Mouse (Mus musculus) forebrain, embryonic 14.5 days (tissue): ENCODE measurements around the gene Abcc6. TPM values are rescaled to one million over a fixed set of nuclear protein-coding genes. Genes with fewer than 3 reads are reported as not detected.
"Not testable (repeated sequence)": the region's sequence is repeated elsewhere in the genome, so short reads cannot be mapped to it uniquely, and the experiment has no call there.

ENCODE experiments used
- ATAC-seq: fragments of 200-750 bp; cut with Nextera tagmentation; 2 replicates; pipeline ENCODE4 v1.8.0; 2017; ENCODE audit warnings: mild to moderate bottlenecking, moderate library complexity
- DNase-seq: peaks from one replicate; pipeline ENCODE4 v3.0.0-alpha.2; 2015; ENCODE audit warnings: low spot score
- H3K27ac ChIP-seq: fragments of 300-500 bp; sonication (generic); 2 replicates; pipeline ENCODE4 v1.5.1; 2014; ENCODE audit warnings: low read depth, mild to moderate bottlenecking, control low read depth, low read length, moderate library complexity
- H3K27me3 ChIP-seq: fragments of 300-500 bp; sonication (generic); replicated peaks from 2 replicates; pipeline ENCODE4 v1.6.1; 2014; ENCODE audit warnings: low read length, control low read depth, mixed read lengths; ENCODE audit not compliant: control insufficient read depth, insufficient read depth
- H3K36me3 ChIP-seq: fragments of 300-500 bp; sonication (generic); 2 replicates; pipeline ENCODE4 v1.6.1; 2014; ENCODE audit warnings: low read length, control low read depth; ENCODE audit not compliant: control insufficient read depth, insufficient read depth
- H3K4me1 ChIP-seq: fragments of 300-500 bp; sonication (generic); 2 replicates; pipeline ENCODE4 v1.6.1; 2014; ENCODE audit warnings: antibody characterized with exemption, low read length, control low read depth; ENCODE audit not compliant: control insufficient read depth, insufficient read depth
- H3K4me2 ChIP-seq: fragments of 300-500 bp; sonication (generic); 2 replicates; pipeline ENCODE4 v1.6.1; 2014; ENCODE audit warnings: mild to moderate bottlenecking, control low read depth, low read length
- H3K4me3 ChIP-seq: fragments of 300-500 bp; sonication (generic); 2 replicates; pipeline ENCODE4 v1.5.1; 2014; ENCODE audit warnings: low read depth, low read length, control low read depth
- H3K9ac ChIP-seq: fragments of 300-500 bp; sonication (generic); 2 replicates; pipeline ENCODE4 v1.6.1; 2014; ENCODE audit warnings: mild to moderate bottlenecking, low read length, control low read depth, moderate library complexity
- H3K9me3 ChIP-seq: fragments of 300-500 bp; sonication (generic); replicated peaks from 2 replicates; pipeline ENCODE4 v1.6.1; 2016; ENCODE audit warnings: low read length, control low read depth, mixed read lengths; ENCODE audit not compliant: control insufficient read depth
- WGBS: fragments of 180-500 bp; shearing (Covaris S2); extraction: QIAGEN DNeasy Blood & Tissue Kit; methylation state at CpG from one replicate; pipeline ENCODE4 v1.1.7; 2014; 5-methylcytosine and 5-hydroxymethylcytosine counted together
- polyA plus RNA-seq: library from polyadenylated mRNA; unstranded; fragments of >200 nt; fragmentation: Nextera tagmentation; extraction: Ambion mirVana; gene quantifications from 2 replicates; pipeline ENCODE4 v1.2.1, GENCODE M21; 2014

Abcc6 gene
- polyA plus RNA-seq, 1 experiment from 2014 or later, result 0.33 TPM

DNA sequence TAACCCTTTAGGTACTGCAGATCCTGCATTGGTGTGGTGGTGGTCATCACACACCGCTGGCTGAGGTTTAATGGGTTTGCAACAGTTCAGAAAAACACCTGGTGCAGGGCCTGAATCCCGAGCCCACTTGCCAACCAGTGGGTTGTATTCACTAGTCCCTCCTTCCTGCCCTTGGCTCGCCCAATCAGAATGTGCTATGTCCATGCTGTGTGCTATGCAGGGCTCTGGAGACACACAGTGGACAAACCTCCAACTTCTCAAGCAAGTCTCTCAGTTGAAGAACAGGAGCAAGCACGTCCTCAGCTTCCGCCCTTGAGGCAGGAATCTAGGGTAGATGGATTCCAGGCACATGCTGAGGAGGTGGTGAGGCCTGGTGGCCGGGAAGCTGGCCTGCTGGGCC, 55.6 kb downstream of the Abcc6 start:
- H3K4me2 ChIP-seq, result no peak overlapping the region
- no peaks in the 10 kb centered on the region for H3K27me3 ChIP-seq
- H3K27ac ChIP-seq, result no peak overlapping the region
- no peak overlapping the region for H3K9ac ChIP-seq
- no peaks in the 10 kb centered on the region for H3K36me3 ChIP-seq
- DNase-seq (no peak), ATAC-seq (no peak)
- WGBS, result 72% methylated on average over 6 of the region's 6 CpGs
- no peaks in the 10 kb centered on the region for H3K9me3 ChIP-seq
- no peaks in the 10 kb centered on the region for H3K4me1 ChIP-seq
- H3K4me3 ChIP-seq, result no peak overlapping the region

DNA sequence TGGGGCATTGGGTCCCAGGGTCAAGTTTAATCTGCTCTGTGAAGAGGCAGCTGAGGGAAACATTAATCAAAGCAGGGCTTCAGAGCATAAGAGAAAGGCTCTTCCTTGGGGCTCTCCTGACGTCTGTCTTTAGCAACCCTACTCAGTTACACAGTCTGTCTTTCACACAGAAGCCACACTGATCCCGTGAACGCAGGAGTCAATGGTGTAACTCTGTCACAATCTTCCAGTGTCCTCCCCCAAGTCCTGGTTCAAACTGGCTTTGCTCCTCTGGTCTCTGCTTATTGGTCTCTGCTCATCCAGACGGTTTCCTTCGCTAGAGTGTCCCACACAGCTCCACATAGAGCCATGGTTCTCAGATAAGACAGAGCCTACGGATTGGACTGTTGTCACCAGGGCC, 56.0 kb downstream of the Abcc6 start:
- ATAC-seq (no peak), DNase-seq (no peak)
- Histone ChIP-seq H3K27ac (no peak overlapping the region), H3K4me3 (no peak overlapping the region), H3K9ac (no peak overlapping the region), H3K27me3 (no peaks in the 10 kb centered on the region), H3K36me3 (no peaks in the 10 kb centered on the region), H3K4me1 (no peaks in the 10 kb centered on the region), H3K4me2 (no peak overlapping the region), H3K9me3 (no peaks in the 10 kb centered on the region)
- whole genome bisulfite sequencing, result 77% methylated on average over 6 of the region's 6 CpGs

- H3K27ac ChIP-seq, result no peak overlapping the region
- no peak overlapping the region for H3K4me2 ChIP-seq
- peak; percentile 28 for DNase-seq
- H3K27me3 ChIP-seq, result no peaks in the 10 kb centered on the region
- no peak overlapping the region for H3K4me3 ChIP-seq
- no peaks in the 10 kb centered on the region for H3K4me1 ChIP-seq
- no peaks in the 10 kb centered on the region for H3K9me3 ChIP-seq
- no peaks in the 10 kb centered on the region for H3K36me3 ChIP-seq
- no peak overlapping the region for H3K9ac ChIP-seq
- WGBS, result 77% methylated on average over 6 of the region's 6 CpGs
- no peak for ATAC-seq
These were observed 56.8 kb downstream of the Abcc6 start for GRCm38 (mm10) chr7:45973271-45973687.

DNA sequence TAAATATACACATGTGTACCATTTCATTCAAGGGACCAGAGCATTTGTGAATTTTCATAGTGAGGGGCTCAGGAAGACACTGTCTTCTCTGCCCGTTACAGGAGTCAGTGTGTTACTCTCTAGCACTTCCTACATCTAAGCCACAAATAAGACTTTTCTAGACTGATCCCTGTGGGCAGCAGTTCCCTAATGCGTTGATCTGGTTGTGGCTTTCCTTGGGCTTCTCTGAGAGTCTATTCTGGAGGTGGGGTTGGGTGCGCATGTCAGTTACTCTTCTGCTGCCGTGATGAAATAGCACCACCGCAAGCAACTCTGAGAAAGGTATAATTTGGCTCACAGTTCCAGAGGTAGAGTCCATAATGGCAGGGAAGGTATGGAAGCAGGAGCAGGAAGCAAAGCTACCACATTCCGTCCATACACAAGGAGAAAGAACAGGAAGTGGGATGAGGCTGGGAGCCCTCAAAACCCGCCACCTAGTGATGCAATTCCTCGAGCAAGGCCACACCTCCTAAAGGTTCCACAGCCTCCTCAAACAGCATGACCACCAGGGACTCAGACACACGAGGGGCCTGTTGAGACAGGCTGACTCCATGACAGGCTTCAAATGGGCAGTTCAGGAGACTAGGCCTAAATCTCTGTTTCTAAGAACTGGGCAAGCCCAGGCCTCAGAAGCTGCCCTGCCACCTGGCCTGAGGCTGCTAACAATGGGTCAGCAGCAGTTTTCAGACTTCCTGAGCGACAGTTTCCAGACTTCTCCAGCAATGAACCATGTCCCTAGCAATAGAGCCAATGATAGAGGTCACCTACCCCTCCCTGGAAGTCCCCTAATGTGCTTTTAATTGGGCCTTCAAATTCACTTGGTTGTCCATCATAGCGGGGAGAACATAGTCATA, 58.0 kb downstream of the Abcc6 start:
- Histone ChIP-seq H3K27me3 (no peaks in the 10 kb centered on the region), H3K27ac (no peak overlapping the region), H3K4me3 (no peak overlapping the region), H3K4me1 (no peaks in the 10 kb centered on the region), H3K4me2 (no peak overlapping the region), H3K36me3 (no peaks in the 10 kb centered on the region), H3K9me3 (no peaks in the 10 kb centered on the region), H3K9ac (no peak overlapping the region)
- 83% methylated on average over 11 of the region's 11 CpGs for WGBS
- ATAC-seq (no peak), DNase-seq (no peak)

DNA sequence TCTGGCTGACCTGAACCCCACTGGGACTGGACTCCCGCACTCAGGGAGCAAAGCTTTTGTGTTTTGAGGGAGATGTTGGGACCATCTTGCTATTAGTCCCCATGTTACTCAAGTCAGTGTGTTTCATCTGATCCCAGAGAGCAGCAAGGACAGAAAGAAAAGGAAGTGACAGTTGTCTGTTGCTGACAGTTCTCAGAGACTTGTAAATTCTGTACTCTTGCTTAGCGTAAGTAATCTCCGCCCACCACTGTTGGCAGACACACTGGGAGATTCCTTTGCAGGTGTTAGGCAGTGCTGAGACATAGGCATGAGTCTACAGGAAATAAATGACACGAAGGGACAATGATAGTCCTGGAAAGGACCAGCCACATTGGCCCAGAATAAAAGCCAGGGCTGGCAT, 73.5 kb downstream of the Abcc6 start:
- Histone ChIP-seq H3K36me3 (no peaks in the 10 kb centered on the region), H3K27ac (no peak overlapping the region), H3K4me3 (no peak overlapping the region), H3K9me3 (no peaks in the 10 kb centered on the region), H3K27me3 (no peaks in the 10 kb centered on the region), H3K4me1 (no peaks in the 10 kb centered on the region), H3K4me2 (no peak overlapping the region), H3K9ac (no peak overlapping the region)
- 77% methylated on average over 4 of the region's 4 CpGs for WGBS
- ATAC-seq (no peak), DNase-seq (no peak)

DNA sequence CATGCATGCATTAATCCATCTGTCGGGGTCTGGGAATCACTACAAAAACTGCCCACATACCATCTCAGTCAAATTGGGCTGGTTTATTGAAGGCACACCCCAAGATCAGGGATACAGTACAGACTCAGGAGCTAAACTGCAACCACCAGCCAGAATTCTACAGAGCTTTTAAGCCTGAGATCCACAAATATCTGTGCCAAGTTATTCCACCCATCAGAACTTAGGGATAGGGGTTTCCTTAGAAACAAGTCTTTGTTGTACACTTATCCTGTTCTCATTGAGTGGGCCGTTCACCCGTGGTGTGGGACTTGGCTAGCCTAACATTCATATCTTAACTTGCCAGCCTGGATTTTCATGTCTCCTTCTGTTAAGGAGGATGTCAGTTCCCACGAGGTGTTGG, 81.0 kb downstream of the Abcc6 start:
- no peak overlapping the region for H3K9ac ChIP-seq
- no peak overlapping the region for H3K4me3 ChIP-seq
- no peaks in the 10 kb centered on the region for H3K36me3 ChIP-seq
- no peak overlapping the region for H3K27ac ChIP-seq
- DNase-seq, result no peak
- 72% methylated on average over 4 of the region's 4 CpGs for WGBS
- no peaks in the 10 kb centered on the region for H3K9me3 ChIP-seq
- no peaks in the 10 kb centered on the region for H3K27me3 ChIP-seq
- no peak overlapping the region for H3K4me2 ChIP-seq
- no peaks in the 10 kb centered on the region for H3K4me1 ChIP-seq
- ATAC-seq, result no peak

GRCm38 (mm10) chr7:45943280-45943679, 86.8 kb downstream of the Abcc6 start:
- ATAC-seq, H3K4me1 ChIP-seq, H3K4me3 ChIP-seq, H3K36me3 ChIP-seq, H3K27ac ChIP-seq, H3K9ac ChIP-seq, DNase-seq, H3K4me2 ChIP-seq, H3K27me3 ChIP-seq, H3K9me3 ChIP-seq: not testable (repeated sequence)
- no CpG with 5 or more reads among the region's 1 CpGs for WGBS

DNA sequence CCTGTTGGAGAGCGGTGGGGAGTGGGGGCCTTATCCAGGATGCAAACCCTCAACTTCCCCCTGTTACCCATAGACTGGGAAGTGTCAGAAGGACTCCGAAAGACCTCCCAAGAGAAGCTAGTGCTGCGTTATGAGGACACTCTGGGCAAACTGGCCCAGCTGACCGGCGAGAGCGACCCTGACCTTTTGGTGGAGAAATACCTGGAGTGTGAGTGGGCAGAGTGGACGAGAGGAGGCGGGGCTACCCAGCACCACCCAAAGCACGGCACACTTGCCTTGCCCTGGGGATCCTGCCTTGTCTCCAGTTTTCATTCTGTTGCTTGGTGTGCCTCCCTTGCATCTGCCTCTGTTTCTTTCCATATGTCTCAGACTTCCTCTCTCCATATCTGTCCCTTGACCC, 88.1 kb downstream of the Abcc6 start:
- whole genome bisulfite sequencing, result 90% methylated on average over 9 of the region's 9 CpGs
- Histone ChIP-seq H3K27ac (no peak overlapping the region), H3K36me3 (no peaks in the 10 kb centered on the region), H3K4me1 (no peaks in the 10 kb centered on the region), H3K4me3 (no peak overlapping the region), H3K27me3 (no peaks in the 10 kb centered on the region), H3K4me2 (no peak overlapping the region), H3K9ac (no peak overlapping the region), H3K9me3 (no peaks in the 10 kb centered on the region)
- ATAC-seq (no peak), DNase-seq (no peak)

- H3K4me2 ChIP-seq, result no peak overlapping the region
- H3K27me3 ChIP-seq, result no peaks in the 10 kb centered on the region
- H3K4me3 ChIP-seq, result no peak overlapping the region
- WGBS, result 57% methylated on average over 2 of the region's 2 CpGs
- DNase-seq (no peak), ATAC-seq (no peak)
- H3K9me3 ChIP-seq, result no peaks in the 10 kb centered on the region
- no peaks in the 10 kb centered on the region for H3K4me1 ChIP-seq
- H3K36me3 ChIP-seq, result no peaks in the 10 kb centered on the region
- H3K9ac ChIP-seq, result no peak overlapping the region
- no peak overlapping the region for H3K27ac ChIP-seq
These were observed 90.3 kb downstream of the Abcc6 start for GRCm38 (mm10) chr7:45939836-45940235.
